ENCODE assay signal across 15 mouse cellular contexts in genomic region chr5:101713064-101713613, GRCm38 (mm10). TPM values are rescaled to one million over a fixed set of nuclear protein-coding genes. Genes with fewer than 3 reads are reported as not detected.
A peak's percentile ranks its signal among the peaks of the same experiment; 100 is the strongest.
DNase-seq lines count a peak whose midpoint lies in the region; ATAC-seq and TF ChIP-seq lines count a peak whose summit lies in the region.
"Had no signal": no experiment of that assay in that cellular context is flagged by ENCODE, and none has a peak within 500 bp of the region (broad histone marks: within the 10 kb centered on the region; RNA-seq: fewer than 3 reads in every experiment).

No protein-coding gene starts in this region.

- WGBS in kidney, embryonic 14.5 days, result 81% methylated on average over 6 of the region's 6 CpGs

- no peak; the same call in none of the 2 replicates for TF ChIP-seq EP300 in ES-Bruce4 (IDR thresholded peaks at IDR 0.05; ENCODE audit: insufficient read depth, low read depth, low read length)

- TF ChIP-seq POLR2A in ES-Bruce4 (IDR thresholded peaks at IDR 0.05; ENCODE audit: insufficient read depth, low read length), result no peak

- H3K9ac ChIP-seq in kidney, embryonic 14.5 days (ENCODE audit: low read depth, low read length), result no peak overlapping the region
- H3K9ac ChIP-seq in ES-Bruce4 (ENCODE audit: low read depth, poor library complexity, severe bottlenecking), result no peak overlapping the region
- H3K9ac ChIP-seq: limb, embryonic 13.5 days; neural tube, embryonic 13.5 days had no signal

- no peak overlapping the region for H3K4me2 ChIP-seq in kidney, embryonic 14.5 days (replicated peaks; ENCODE audit: low read depth, low read length)
- H3K4me2 ChIP-seq: limb, embryonic 13.5 days; neural tube, embryonic 13.5 days had no signal

- H3K4me1 ChIP-seq in kidney, embryonic 14.5 days (ENCODE audit: control insufficient read depth, insufficient read depth, low read length), result no peaks in the 10 kb centered on the region
- peaks cover 2% of the 10 kb centered on the region for H3K4me1 ChIP-seq in ES-Bruce4 (ENCODE audit: control insufficient read depth, insufficient read depth, low read length)
- H3K4me1 ChIP-seq: limb, embryonic 13.5 days; neural tube, embryonic 13.5 days had no signal

- peak; percentile 80 for TF ChIP-seq CTCF in ES-Bruce4 (IDR thresholded peaks at IDR 0.05; ENCODE audit: low read depth, low read length)

- no peak overlapping the region for H3K27ac ChIP-seq in kidney, embryonic 14.5 days (ENCODE audit: low read depth, low read length)
- H3K27ac ChIP-seq in ES-Bruce4 (ENCODE audit: insufficient read depth, low read length), result peak overlapping the region; percentile 51
- H3K27ac ChIP-seq: limb, embryonic 13.5 days; neural tube, embryonic 13.5 days had no signal

- peak; percentile 33 for DNase-seq in kidney, adult 11 months
- peak; percentile 4 for DNase-seq in 3T3-L1 (ENCODE audit: low read depth, low spot score)
- DNase-seq in kidney, adult 8-10 months, result peak; percentile 38 to 58
- no peak for DNase-seq in urinary bladder, postnatal 10 days (ENCODE audit: low spot score)
- no peak for DNase-seq in layer of hippocampus, postnatal 10 days (ENCODE audit: low spot score in 2 of 2)
- DNase-seq: adrenal gland, adult 8-10 months; cerebellum, postnatal 36 days; gastrocnemius, postnatal 25 days; right cerebral cortex, postnatal 25 days had no signal

- no peaks in the 10 kb centered on the region for H3K27me3 ChIP-seq in kidney, embryonic 14.5 days (ENCODE audit: control insufficient read depth, insufficient read depth, low read length)
- no peaks in the 10 kb centered on the region for H3K27me3 ChIP-seq in ES-Bruce4 (ENCODE audit: control insufficient read depth, insufficient read depth, low read length, poor library complexity, severe bottlenecking)
- H3K27me3 ChIP-seq: limb, embryonic 13.5 days; neural tube, embryonic 13.5 days had no signal

- H3K36me3 ChIP-seq in kidney, embryonic 14.5 days (ENCODE audit: control insufficient read depth, insufficient read depth, low read length), result no peaks in the 10 kb centered on the region
- H3K36me3 ChIP-seq in ES-Bruce4 (ENCODE audit: control insufficient read depth, insufficient read depth, low read length, poor library complexity, severe bottlenecking), result no peaks in the 10 kb centered on the region
- H3K36me3 ChIP-seq: limb, embryonic 13.5 days; neural tube, embryonic 13.5 days had no signal

- H3K9me3 ChIP-seq in kidney, embryonic 14.5 days (ENCODE audit: control insufficient read depth, low read length), result no peaks in the 10 kb centered on the region
- H3K9me3 ChIP-seq in ES-Bruce4 (replicated peaks; ENCODE audit: control insufficient read depth, insufficient read depth, low read length, poor library complexity, severe bottlenecking), result no peaks in the 10 kb centered on the region
- H3K9me3 ChIP-seq: limb, embryonic 13.5 days; neural tube, embryonic 13.5 days had no signal

- ATAC-seq in kidney, embryonic 14.5 days (ENCODE audit: low FRiP score, low TSS enrichment), result no peak
- ATAC-seq in CD4-positive, CD25-positive, alpha-beta regulatory T cell, adult 4 months, result no peak

- H3K4me3 ChIP-seq in kidney, embryonic 14.5 days (ENCODE audit: low read length), result no peak overlapping the region
- H3K4me3 ChIP-seq in ES-Bruce4 (ENCODE audit: low read depth, low read length), result no peak overlapping the region
- H3K4me3 ChIP-seq: limb, embryonic 13.5 days; neural tube, embryonic 13.5 days had no signal

RNA-seq across cellular contexts. Expression of gene Nkx6-1, which starts 48.3 kb away (rescaled TPM):
- polyA plus RNA-seq in kidney, embryonic 14.5 days (2014; fragmentation: Nextera tagmentation; extraction: Ambion mirVana), result 0.70 and 0.86 TPM in 2 replicates
- polyA plus RNA-seq in ES-Bruce4 (2011; ENCODE audit: insufficient read depth, insufficient read length, low read depth, missing spikeins), result not detected in 2 replicates
- not detected for polyA plus RNA-seq in CD4-positive, CD25-positive, alpha-beta regulatory T cell, adult 4 months (2017; shearing (Covaris generic))
- under 1 TPM; 0.62 to 0.91 TPM for total RNA-seq in layer of hippocampus, postnatal 10 days (2021)
- total RNA-seq: gastrocnemius, postnatal 25 days; hematopoietic stem cell, adult 5-6 weeks had no signal

RNA-seq across cellular contexts. Expression of gene Cds1, which starts 51.8 kb away (rescaled TPM):
- polyA plus RNA-seq in kidney, embryonic 14.5 days (2014; fragmentation: Nextera tagmentation; extraction: Ambion mirVana), result 6.4 and 10.9 TPM in 2 replicates
- 15.9 and 22.9 TPM in 2 replicates for polyA plus RNA-seq in ES-Bruce4 (2011; ENCODE audit: insufficient read depth, insufficient read length, low read depth, missing spikeins)
- polyA plus RNA-seq in CD4-positive, CD25-positive, alpha-beta regulatory T cell, adult 4 months (2017; shearing (Covaris generic)), result not detected
- 10 to 100 TPM; 63.5 to 70.7 TPM for total RNA-seq in layer of hippocampus, postnatal 10 days (2021)

Comparison
In these comparisons a context has a peak if more than half of its experiments do, and no peak if none do; other contexts are left out.
1. DNase-seq: peak in kidney, adult 11 months (single experiment), 3T3-L1 (single experiment) and kidney, adult 8-10 months (2 of 2); none in urinary bladder, postnatal 10 days (single experiment) and layer of hippocampus, postnatal 10 days (0 of 2).